Mouse (Mus musculus) CD8-positive naive resting alpha-beta T cell, adult 2 months (primary cell): ENCODE measurements around the gene Ap5s1.

Experiments used
- DNase-seq, 2 experiments: peaks; one replicate each; pipeline ENCODE4 v3.0.0; 2022; ENCODE audit warnings: low read depth in 2 of 2, low spot score in 2 of 2

Ap5s1 gene

DNA sequence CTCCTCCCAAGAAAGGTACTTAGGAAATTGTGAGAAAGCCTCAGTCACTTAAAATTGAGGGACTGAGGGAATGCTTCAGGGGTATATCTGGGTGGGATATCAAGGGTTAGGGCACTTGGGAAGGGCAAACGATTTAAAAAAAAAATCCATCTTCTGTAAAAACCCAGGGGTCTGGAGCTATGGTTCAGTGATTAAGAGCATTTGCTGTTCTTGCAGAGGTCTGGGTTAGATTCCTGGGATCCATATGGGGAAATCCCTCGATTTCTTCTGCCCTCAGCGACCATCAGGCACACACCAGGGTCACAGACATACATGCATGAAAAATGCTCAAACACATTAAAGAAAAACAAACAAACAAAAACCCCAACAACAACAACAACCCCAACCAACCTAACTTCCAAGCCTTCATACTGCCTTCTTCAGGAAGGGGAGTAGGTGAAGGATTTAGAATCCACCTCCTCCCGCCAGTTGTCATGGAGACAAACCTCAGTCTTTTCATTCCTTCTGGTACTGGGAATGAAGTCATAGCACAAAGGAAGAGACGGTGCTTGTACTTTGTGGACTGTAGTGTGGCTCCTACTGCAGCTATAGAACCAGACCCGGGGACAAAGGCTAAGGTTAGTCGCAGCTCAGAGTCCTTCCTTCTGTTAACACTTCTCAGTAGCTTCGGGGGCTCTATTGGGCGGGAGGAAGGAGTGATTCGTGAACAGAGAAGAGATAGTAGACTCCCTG lies 54.8 kb downstream of the Ap5s1 start:
- no peak for DNase-seq

DNA sequence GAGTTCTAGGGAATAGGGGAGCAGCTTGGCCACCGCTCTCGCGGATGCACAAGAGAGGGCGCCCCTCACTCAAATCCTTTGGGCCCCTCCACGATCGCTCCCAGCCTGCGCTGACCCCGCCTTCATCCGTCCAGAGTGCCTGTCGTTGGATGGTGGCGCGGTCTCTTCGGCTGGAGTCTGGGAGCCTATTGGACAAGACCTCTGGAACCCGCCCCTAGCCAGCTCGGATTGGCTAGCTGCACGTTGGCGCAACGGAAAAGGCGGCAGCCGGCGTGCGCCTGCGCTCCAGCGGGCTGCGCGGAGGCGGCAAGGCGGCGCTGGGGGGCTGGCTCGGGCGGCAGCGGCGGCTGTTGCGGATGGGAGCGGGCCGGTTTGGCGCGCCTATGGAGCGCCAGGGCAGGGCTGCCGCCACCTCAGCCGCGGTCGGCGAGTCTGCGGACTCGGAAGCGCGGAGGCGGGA lies 55.4 kb downstream of the Ap5s1 start, which contains the start of gene Pank2:
Gene Pank2 (plus strand): TSS at position 283 of the 460 bp plus-strand sequence.
- peak; percentile 93 to 94 for DNase-seq
